Mouse (Mus musculus): ENCODE results near the gene Rhoh.

DNA sequence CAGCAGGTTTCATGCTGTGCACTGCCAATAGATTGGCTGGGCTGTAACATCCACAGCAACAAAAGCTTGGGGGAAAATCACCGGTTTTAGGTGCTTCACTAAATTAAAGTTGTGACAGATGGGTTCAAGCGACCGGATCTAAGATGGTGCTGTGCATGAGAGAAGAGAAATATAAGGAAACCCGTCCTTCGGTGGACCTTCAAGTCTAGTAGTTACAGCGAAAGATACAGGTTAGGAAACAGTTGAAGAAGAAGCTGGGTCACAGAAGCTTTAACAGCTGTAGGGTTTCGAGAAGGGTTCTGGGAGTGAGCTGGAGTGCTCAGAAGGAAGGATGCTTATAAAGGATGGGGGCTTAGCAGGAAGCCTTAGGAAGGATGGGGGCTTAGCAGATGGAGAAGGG, 3.5 kb downstream of the Rhoh start:
- TF ChIP-seq CTCF (IDR thresholded peaks at IDR 0.05; ENCODE audit: borderline replicate concordance, control insufficient read depth, extremely low read depth, insufficient read depth, low read length, poor library complexity) (no peak), POLR2A (IDR thresholded peaks at IDR 0.05; ENCODE audit: control insufficient read depth, extremely low read depth, insufficient read depth, low read length, poor library complexity) (no peak)
